Mouse (Mus musculus) CD8-positive naive resting alpha-beta T cell, adult 2 months (primary cell): ENCODE results near the gene Zfp398.

Experiments
- DNase-seq, 2 experiments: peaks; one replicate each; pipeline ENCODE4 v3.0.0; 2022; ENCODE audit warnings: low read depth in 2 of 2, low spot score in 2 of 2

Gene Zfp398

GRCm38 (mm10) chr6:47835482-47835983 is at the start of gene Zfp398:
Gene Zfp398 (plus strand): TSS chr6:47835661.
- DNase-seq = peak; percentile 97

GRCm38 (mm10) chr6:47787941-47788736 is 47.3 kb upstream of the Zfp398 start:
- peak; percentile 73 to 76 for DNase-seq

- DNase-seq = no peak
Measured at GRCm38 (mm10) chr6:47788821-47789220, 46.6 kb upstream of the Zfp398 start.

- no peak for DNase-seq
Measured at GRCm38 (mm10) chr6:47790745-47791144, 44.7 kb upstream of the Zfp398 start.

GRCm38 (mm10) chr6:47792533-47792932 is 42.9 kb upstream of the Zfp398 start:
- no peak for DNase-seq

- no peak for DNase-seq
Measured at GRCm38 (mm10) chr6:47793284-47793683, 42.2 kb upstream of the Zfp398 start.

- no peak for DNase-seq
Measured at GRCm38 (mm10) chr6:47794106-47794830, 41.2 kb upstream of the Zfp398 start.

GRCm38 (mm10) chr6:47799079-47799478 is 36.4 kb upstream of the Zfp398 start:
- peak; percentile 67 to 74 for DNase-seq

- no peak for DNase-seq
Measured at GRCm38 (mm10) chr6:47805520-47805919, 29.9 kb upstream of the Zfp398 start.

GRCm38 (mm10) chr6:47807419-47807818 is 28.0 kb upstream of the Zfp398 start:
- no peak for DNase-seq

GRCm38 (mm10) chr6:47808545-47808944 is 26.9 kb upstream of the Zfp398 start:
- no peak for DNase-seq

- DNase-seq = no peak
Measured at GRCm38 (mm10) chr6:47809053-47809452, 26.4 kb upstream of the Zfp398 start.

GRCm38 (mm10) chr6:47810181-47810580 is 25.3 kb upstream of the Zfp398 start:
- no peak for DNase-seq

GRCm38 (mm10) chr6:47811324-47811723 is 24.1 kb upstream of the Zfp398 start:
- DNase-seq = no peak

- no peak for DNase-seq
Measured at GRCm38 (mm10) chr6:47812271-47812915, 23.1 kb upstream of the Zfp398 start.

- peak; percentile 97 for DNase-seq
Measured at GRCm38 (mm10) chr6:47813257-47813878, 22.1 kb upstream of the Zfp398 start, which contains the start of gene Pdia4. Gene Pdia4 (minus strand): TSS chr6:47813430.

- no peak for DNase-seq
Measured at GRCm38 (mm10) chr6:47816151-47816550, 19.3 kb upstream of the Zfp398 start.

GRCm38 (mm10) chr6:47818721-47819120 is 16.7 kb upstream of the Zfp398 start:
- DNase-seq = no peak

- DNase-seq = no peak
Measured at GRCm38 (mm10) chr6:47819626-47820325, 15.7 kb upstream of the Zfp398 start.

- no peak for DNase-seq
Measured at GRCm38 (mm10) chr6:47821236-47821635, 14.2 kb upstream of the Zfp398 start.
